Mouse (Mus musculus): ENCODE results near the gene Gm13272. TPM values are rescaled to one million over a fixed set of nuclear protein-coding genes. Genes with fewer than 3 reads are reported as not detected.
"Not testable (repeated sequence)": the region's sequence is repeated elsewhere in the genome, so short reads cannot be mapped to it uniquely, and the experiment has no call there.

Gene Gm13272
- total and polyA plus RNA-seq, 2 experiments from 2014 or later = not detected

GRCm38 (mm10) chr4:88749926-88750325 is 29.7 kb upstream of the Gm13272 start:
- no peak for ATAC-seq (ENCODE audit: insufficient read depth, low read depth)

GRCm38 (mm10) chr4:88754818-88755340 is 24.8 kb upstream of the Gm13272 start, which contains the start of gene Gm13271:
Gm13271 (plus strand) TSS chr4:88754868.
- H3K27ac ChIP-seq (ENCODE audit: low read depth); DNase-seq (ENCODE audit: low spot score); H3K9me3 ChIP-seq (replicated peaks; ENCODE audit: control insufficient read depth, low read length); H3K4me3 ChIP-seq (ENCODE audit: low read depth, low read length); H3K27me3 ChIP-seq (ENCODE audit: control insufficient read depth, insufficient read depth, low read length); ATAC-seq (ENCODE audit: insufficient read depth, low read depth); H3K4me1 ChIP-seq (ENCODE audit: control insufficient read depth, insufficient read depth); H3K9ac ChIP-seq (replicated peaks; ENCODE audit: low read depth, low read length); H3K36me3 ChIP-seq (replicated peaks; ENCODE audit: control insufficient read depth, insufficient read depth, low read length); H3K4me2 ChIP-seq (ENCODE audit: low read depth, low read length): not testable (repeated sequence)
- 71% methylated on average over 14 of the region's 15 CpGs for WGBS

More at GRCm38 (mm10) chr4:88749926-88750325, 29.7 kb upstream of the Gm13272 start:
- Histone ChIP-seq H3K27ac (ENCODE audit: low read depth) (no peak overlapping the region), H3K9ac (replicated peaks; ENCODE audit: low read depth, low read length) (no peak overlapping the region), H3K36me3 (replicated peaks; ENCODE audit: control insufficient read depth, insufficient read depth, low read length) (no peaks in the 10 kb centered on the region), H3K4me1 (ENCODE audit: control insufficient read depth, insufficient read depth) (no peaks in the 10 kb centered on the region), H3K27me3 (ENCODE audit: control insufficient read depth, insufficient read depth, low read length) (no peaks in the 10 kb centered on the region), H3K4me3 (ENCODE audit: low read depth, low read length) (no peak overlapping the region), H3K9me3 (replicated peaks; ENCODE audit: control insufficient read depth, low read length) (no peaks in the 10 kb centered on the region), H3K4me2 (ENCODE audit: low read depth, low read length) (no peak overlapping the region)
- no peak for TF ChIP-seq EP300 (IDR thresholded peaks at IDR 0.05; ENCODE audit: low read depth)
- no peak for DNase-seq (ENCODE audit: low spot score)
- WGBS = 53% methylated on average over 6 of the region's 6 CpGs

- not testable (repeated sequence) for ATAC-seq (ENCODE audit: insufficient read depth, low read depth); H3K27me3 ChIP-seq (ENCODE audit: control insufficient read depth, insufficient read depth, low read length); H3K4me1 ChIP-seq (ENCODE audit: control insufficient read depth, insufficient read depth); H3K9me3 ChIP-seq (replicated peaks; ENCODE audit: control insufficient read depth, low read length); DNase-seq (ENCODE audit: low spot score); H3K36me3 ChIP-seq (replicated peaks; ENCODE audit: control insufficient read depth, insufficient read depth, low read length)
- peak overlapping the region; percentile 89 for H3K27ac ChIP-seq (ENCODE audit: low read depth)
- H3K4me3 ChIP-seq (ENCODE audit: low read depth, low read length) = peak overlapping the region; percentile 52
- peak overlapping the region; percentile 58 for H3K4me2 ChIP-seq (ENCODE audit: low read depth, low read length)
- WGBS = 7% methylated on average over 28 of the region's 31 CpGs
- H3K9ac ChIP-seq (replicated peaks; ENCODE audit: low read depth, low read length) = peak overlapping the region; percentile 61
Observed at GRCm38 (mm10) chr4:88756581-88757513, 22.8 kb upstream of the Gm13272 start.

- ATAC-seq (ENCODE audit: insufficient read depth, low read depth) (peak; percentile 100), DNase-seq (ENCODE audit: low spot score) (peak; percentile 89)
- under 1% methylated on average over 18 of the region's 21 CpGs for WGBS
- not testable (repeated sequence) for H3K4me1 ChIP-seq (ENCODE audit: control insufficient read depth, insufficient read depth); H3K27me3 ChIP-seq (ENCODE audit: control insufficient read depth, insufficient read depth, low read length); H3K36me3 ChIP-seq (replicated peaks; ENCODE audit: control insufficient read depth, insufficient read depth, low read length); H3K9me3 ChIP-seq (replicated peaks; ENCODE audit: control insufficient read depth, low read length)
- Histone ChIP-seq H3K4me3 (ENCODE audit: low read depth, low read length) (peak overlapping the region; percentile 52), H3K4me2 (ENCODE audit: low read depth, low read length) (peak overlapping the region; percentile 58), H3K27ac (ENCODE audit: low read depth) (peak overlapping the region; percentile 89), H3K9ac (replicated peaks; ENCODE audit: low read depth, low read length) (peak overlapping the region; percentile 61; the same call in 1 of the 2 replicates)
- peak; percentile 60 for TF ChIP-seq CTCF (IDR thresholded peaks at IDR 0.05; ENCODE audit: low read depth)
Observed at GRCm38 (mm10) chr4:88757628-88758031, 22.0 kb upstream of the Gm13272 start.

- ATAC-seq (ENCODE audit: insufficient read depth, low read depth); H3K27me3 ChIP-seq (ENCODE audit: control insufficient read depth, insufficient read depth, low read length); H3K9me3 ChIP-seq (replicated peaks; ENCODE audit: control insufficient read depth, low read length); H3K4me1 ChIP-seq (ENCODE audit: control insufficient read depth, insufficient read depth); H3K27ac ChIP-seq (ENCODE audit: low read depth); H3K4me3 ChIP-seq (ENCODE audit: low read depth, low read length); H3K36me3 ChIP-seq (replicated peaks; ENCODE audit: control insufficient read depth, insufficient read depth, low read length); H3K4me2 ChIP-seq (ENCODE audit: low read depth, low read length); H3K9ac ChIP-seq (replicated peaks; ENCODE audit: low read depth, low read length); DNase-seq (ENCODE audit: low spot score): not testable (repeated sequence)
- 72% methylated on average over 9 of the region's 9 CpGs for WGBS
Observed at GRCm38 (mm10) chr4:88758751-88759150, 20.9 kb upstream of the Gm13272 start.

- H3K4me2 ChIP-seq (ENCODE audit: low read depth, low read length) = peak within 1 kb of the TSS; percentile 37
- H3K4me1 ChIP-seq (ENCODE audit: control insufficient read depth, insufficient read depth); H3K27me3 ChIP-seq (ENCODE audit: control insufficient read depth, insufficient read depth, low read length); H3K9me3 ChIP-seq (replicated peaks; ENCODE audit: control insufficient read depth, low read length); DNase-seq (ENCODE audit: low spot score); H3K36me3 ChIP-seq (replicated peaks; ENCODE audit: control insufficient read depth, insufficient read depth, low read length); H3K9ac ChIP-seq (replicated peaks; ENCODE audit: low read depth, low read length); ATAC-seq (ENCODE audit: insufficient read depth, low read depth): not testable (repeated sequence)
- H3K27ac ChIP-seq (ENCODE audit: low read depth) = peak within 1 kb of the TSS; percentile 78; the same call in 1 of the 2 replicates
- peak within 1 kb of the TSS; percentile 37 for H3K4me3 ChIP-seq (ENCODE audit: low read depth, low read length)
- WGBS = 30% methylated on average over 6 of the region's 14 CpGs
Observed at GRCm38 (mm10) chr4:88759610-88760268, 19.9 kb upstream of the Gm13272 start, which contains the start of gene Gm13283. Gm13283 (plus strand) TSS chr4:88760119.
